Mouse (Mus musculus): ENCODE results near the gene Drd3.

DNA sequence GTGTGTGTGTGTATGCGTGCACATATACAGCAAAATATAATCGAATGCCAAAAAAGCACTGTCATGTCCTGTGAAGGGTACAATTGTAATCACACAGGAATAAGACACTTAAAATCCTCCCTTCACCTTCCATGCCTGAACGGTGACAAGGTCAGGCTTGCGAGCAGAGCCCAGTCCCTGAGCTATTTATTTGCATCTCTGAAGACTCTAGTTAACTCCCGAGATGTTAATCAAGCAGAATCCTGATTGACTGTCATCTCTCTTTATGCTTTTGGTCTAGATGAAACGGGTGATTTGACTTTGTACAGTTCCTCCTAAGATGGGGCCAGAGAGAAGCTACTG, 43.7 kb upstream of the Drd3 start:
- TF ChIP-seq POLR2A (IDR thresholded peaks at IDR 0.05; ENCODE audit: borderline replicate concordance, extremely low read depth, insufficient read depth, insufficient read length, poor library complexity, severe bottlenecking) (no peak), CTCF (IDR thresholded peaks at IDR 0.05; ENCODE audit: borderline replicate concordance, extremely low read depth, insufficient read depth, insufficient read length) (no peak)

Measured in brain, embryonic 14.5 days (tissue).